Comparison of ENCODE assay signal across 30 mouse cellular contexts in genomic region chr9:35798146-35798545, GRCm38 (mm10). TPM values are rescaled to one million over a fixed set of nuclear protein-coding genes. Genes with fewer than 3 reads are reported as not detected.
"Had no signal": no experiment of that assay in that cellular context is flagged by ENCODE, and none has a peak within 500 bp of the region (broad histone marks: within the 10 kb centered on the region; RNA-seq: fewer than 3 reads in every experiment).

No protein-coding gene starts in this region.

- H3K27ac ChIP-seq: heart, adult 2 months; heart, embryonic 13.5 days; heart, embryonic 15.5 days; hindbrain, embryonic 13.5 days; hindbrain, embryonic 15.5 days; hindbrain, postnatal 0 days; limb, embryonic 13.5 days; limb, embryonic 15.5 days; liver, embryonic 12.5 days; liver, embryonic 14.5 days had no signal

- H3K9ac ChIP-seq: forebrain, postnatal 0 days; heart, embryonic 13.5 days; heart, embryonic 15.5 days; hindbrain, embryonic 13.5 days; hindbrain, embryonic 15.5 days; limb, embryonic 13.5 days; limb, embryonic 15.5 days; liver, embryonic 12.5 days; liver, embryonic 14.5 days had no signal

- H3K36me3 ChIP-seq: heart, embryonic 13.5 days; heart, embryonic 15.5 days; hindbrain, embryonic 13.5 days; hindbrain, embryonic 15.5 days; limb, embryonic 13.5 days; limb, embryonic 15.5 days; liver, embryonic 12.5 days had no signal

- H3K4me1 ChIP-seq: heart, embryonic 13.5 days; heart, embryonic 15.5 days; hindbrain, embryonic 13.5 days; hindbrain, embryonic 15.5 days; limb, embryonic 13.5 days; limb, embryonic 15.5 days; liver, embryonic 12.5 days had no signal

- H3K27me3 ChIP-seq: heart, embryonic 13.5 days; heart, embryonic 15.5 days; hindbrain, embryonic 13.5 days; hindbrain, embryonic 15.5 days; limb, embryonic 13.5 days; limb, embryonic 15.5 days; liver, embryonic 12.5 days had no signal

- H3K4me2 ChIP-seq: heart, embryonic 11.5 days; heart, embryonic 13.5 days; heart, embryonic 15.5 days; hindbrain, embryonic 13.5 days; hindbrain, embryonic 15.5 days; limb, embryonic 13.5 days; limb, embryonic 15.5 days; liver, embryonic 12.5 days had no signal

- H3K4me3 ChIP-seq: heart, adult 2 months; heart, embryonic 13.5 days; heart, embryonic 15.5 days; hindbrain, embryonic 13.5 days; hindbrain, embryonic 15.5 days; limb, embryonic 13.5 days; limb, embryonic 15.5 days; liver, embryonic 12.5 days had no signal

- ATAC-seq: forebrain, postnatal 0 days; hindbrain, postnatal 0 days; intestine, embryonic 16.5 days; liver, embryonic 12.5 days had no signal

- H3K9me3 ChIP-seq: heart, embryonic 15.5 days; limb, embryonic 15.5 days; liver, embryonic 12.5 days had no signal

- DNase-seq: forebrain, postnatal 0 days; gastrocnemius, postnatal 14 days; gastrocnemius, postnatal 36 days; heart, adult 11 months; heart, adult 2 months; heart, postnatal 14 days; heart, postnatal 36 days; kidney, adult 11 months; kidney, postnatal 25 days; layer of hippocampus, adult 9-11 months; layer of hippocampus, postnatal 36 days; left cerebral cortex, postnatal 4 days had no signal

RNA-seq across cellular contexts. Expression of gene D730048I06Rik, which starts 8.2 kb away (rescaled TPM):
- polyA plus RNA-seq: forebrain, postnatal 0 days; heart, adult 2 months; heart, embryonic 11.5 days; heart, embryonic 13.5 days; heart, embryonic 15.5 days; heart, postnatal 0 days; hindbrain, embryonic 11.5 days; hindbrain, embryonic 13.5 days; hindbrain, embryonic 15.5 days; hindbrain, postnatal 0 days; intestine, embryonic 14.5 days; intestine, embryonic 16.5 days; limb, embryonic 11.5 days; limb, embryonic 13.5 days; limb, embryonic 15.5 days; liver, adult 2 months; liver, embryonic 12.5 days; liver, embryonic 14.5 days; liver, embryonic 16.5 days had no signal

RNA-seq across cellular contexts. Expression of gene Gm27235, which starts 8.2 kb away (rescaled TPM):
- polyA plus RNA-seq: forebrain, postnatal 0 days; heart, adult 2 months; heart, embryonic 11.5 days; heart, embryonic 13.5 days; heart, embryonic 15.5 days; heart, postnatal 0 days; hindbrain, embryonic 11.5 days; hindbrain, embryonic 13.5 days; hindbrain, embryonic 15.5 days; hindbrain, postnatal 0 days; intestine, embryonic 14.5 days; intestine, embryonic 16.5 days; large intestine, adult 2 months; limb, embryonic 11.5 days; limb, embryonic 13.5 days; limb, embryonic 15.5 days; liver, adult 2 months; liver, embryonic 12.5 days; liver, embryonic 14.5 days; liver, embryonic 16.5 days had no signal

RNA-seq across cellular contexts. Expression of gene Gm17727, which starts 20.2 kb away (rescaled TPM):
- polyA plus RNA-seq: forebrain, postnatal 0 days; heart, adult 2 months; heart, embryonic 11.5 days; heart, embryonic 13.5 days; heart, embryonic 15.5 days; heart, postnatal 0 days; hindbrain, embryonic 11.5 days; hindbrain, embryonic 13.5 days; hindbrain, embryonic 15.5 days; hindbrain, postnatal 0 days; intestine, embryonic 14.5 days; intestine, embryonic 16.5 days; large intestine, adult 2 months; limb, embryonic 11.5 days; limb, embryonic 13.5 days; limb, embryonic 15.5 days; liver, adult 2 months; liver, embryonic 12.5 days; liver, embryonic 14.5 days; liver, embryonic 16.5 days had no signal

RNA-seq across cellular contexts. Expression of gene 9230110F15Rik, which starts 45.8 kb away (rescaled TPM):
- polyA plus RNA-seq: forebrain, postnatal 0 days; heart, adult 2 months; heart, embryonic 11.5 days; heart, embryonic 13.5 days; heart, embryonic 15.5 days; heart, postnatal 0 days; hindbrain, embryonic 11.5 days; hindbrain, embryonic 13.5 days; hindbrain, embryonic 15.5 days; hindbrain, postnatal 0 days; intestine, embryonic 14.5 days; intestine, embryonic 16.5 days; large intestine, adult 2 months; limb, embryonic 11.5 days; limb, embryonic 13.5 days; limb, embryonic 15.5 days; liver, adult 2 months; liver, embryonic 12.5 days; liver, embryonic 14.5 days; liver, embryonic 16.5 days had no signal

RNA-seq across cellular contexts. Expression of gene Gm17677, which starts 57.3 kb away (rescaled TPM):
- polyA plus RNA-seq: forebrain, postnatal 0 days; heart, adult 2 months; heart, embryonic 11.5 days; heart, embryonic 13.5 days; heart, embryonic 15.5 days; heart, postnatal 0 days; hindbrain, embryonic 11.5 days; hindbrain, embryonic 13.5 days; hindbrain, embryonic 15.5 days; hindbrain, postnatal 0 days; intestine, embryonic 14.5 days; intestine, embryonic 16.5 days; large intestine, adult 2 months; limb, embryonic 11.5 days; limb, embryonic 13.5 days; limb, embryonic 15.5 days; liver, adult 2 months; liver, embryonic 12.5 days; liver, embryonic 14.5 days; liver, embryonic 16.5 days had no signal
